Mouse (Mus musculus): Measurements from ENCODE around the gene C130032M10Rik. TPM values are rescaled to one million over a fixed set of nuclear protein-coding genes. Genes with fewer than 3 reads are reported as not detected.

The C130032M10Rik gene
- polyA plus RNA-seq (2015; fragmentation: Nextera tagmentation; extraction: Ambion mirVana): 5.5 and 6.6 TPM in 2 replicates

DNA sequence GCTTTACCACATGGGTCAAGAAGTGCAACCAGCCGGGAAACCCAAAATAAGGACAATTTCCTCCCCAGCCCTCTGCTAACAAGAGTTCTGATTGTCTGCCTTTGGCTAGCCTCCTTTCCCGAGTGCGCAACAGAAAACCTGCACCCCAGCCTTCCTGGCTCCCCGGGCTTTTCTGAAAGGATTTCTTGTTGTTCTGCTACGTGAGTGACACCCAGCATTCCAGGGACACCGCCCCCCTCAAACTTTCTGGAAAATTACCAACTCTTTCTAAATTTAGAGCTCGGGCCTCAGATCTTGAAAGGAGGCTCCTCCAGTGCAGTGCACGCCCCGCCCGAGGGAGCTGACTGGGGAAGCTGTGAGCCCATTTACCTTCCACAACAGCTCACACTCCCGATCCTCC lies at the start of gene C130032M10Rik:
Gene C130032M10Rik (plus strand): TSS at position 334 of the 400 bp plus-strand sequence.
- Histone ChIP-seq H3K4me2 (peak within 1 kb of the TSS; percentile 19; the same call in 1 of the 2 replicates), H3K4me1 (peaks cover 12% of the 10 kb centered on the region)
- no peak; the same call in 1 of the 2 replicates for ATAC-seq (ENCODE audit: insufficient number of reproducible peaks, low FRiP score, low TSS enrichment, low read depth)

DNA sequence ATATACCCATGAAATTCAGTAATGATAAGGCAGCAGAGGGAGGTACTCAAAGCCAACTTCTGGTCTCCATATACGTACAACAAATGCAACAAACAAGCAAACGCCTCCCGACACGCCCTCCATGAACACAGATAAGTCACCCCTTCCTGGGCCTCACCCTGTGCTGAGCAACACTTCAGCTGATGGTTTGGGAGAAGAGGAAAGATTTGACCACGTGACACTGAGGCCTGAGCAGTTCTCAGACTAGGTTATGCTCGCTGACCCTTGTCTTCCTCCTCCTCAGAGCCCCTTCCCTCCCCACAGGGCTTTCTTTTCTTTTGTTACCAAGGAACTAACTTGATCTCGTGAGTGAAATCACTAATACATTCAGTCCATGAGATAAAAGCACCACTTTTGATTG lies 48.6 kb upstream of the C130032M10Rik start:
- Histone ChIP-seq H3K27ac (no peak overlapping the region), H3K9ac (no peak overlapping the region), H3K27me3 (no peaks in the 10 kb centered on the region), H3K4me3 (no peak overlapping the region), H3K4me2 (no peak overlapping the region), H3K9me3 (no peaks in the 10 kb centered on the region), H3K36me3 (peaks cover 39% of the 10 kb centered on the region), H3K4me1 (no peaks in the 10 kb centered on the region)
- 86% methylated on average over 7 of the region's 7 CpGs for whole genome bisulfite sequencing
- ATAC-seq (ENCODE audit: insufficient number of reproducible peaks, low FRiP score, low TSS enrichment, low read depth): no peak

More for the DNA sequence above, at the start of gene C130032M10Rik:
- H3K27me3 ChIP-seq: no peaks in the 10 kb centered on the region
- H3K9me3 ChIP-seq: peaks cover 8% of the 10 kb centered on the region; the same call in 1 of the 2 replicates
- 56% methylated on average over 11 of the region's 11 CpGs for WGBS
- H3K36me3 ChIP-seq: peaks cover 14% of the 10 kb centered on the region; the same call in 1 of the 2 replicates
- no peak within 1 kb of the TSS; the same call in 1 of the 2 replicates for H3K4me3 ChIP-seq
- no peak within 1 kb of the TSS for H3K9ac ChIP-seq
- H3K27ac ChIP-seq: peak within 1 kb of the TSS; percentile 74

GRCm38 (mm10) chr9:114468217-114468616 lies 47.3 kb upstream of the C130032M10Rik start:
- Histone ChIP-seq H3K4me2 (no peak overlapping the region), H3K27me3 (no peaks in the 10 kb centered on the region), H3K36me3 (peaks cover 33% of the 10 kb centered on the region), H3K27ac (no peak overlapping the region), H3K4me3 (no peak overlapping the region), H3K9ac (no peak overlapping the region), H3K4me1 (no peaks in the 10 kb centered on the region), H3K9me3 (no peaks in the 10 kb centered on the region)
- 74% methylated on average over 5 of the region's 5 CpGs for WGBS
- no peak for ATAC-seq (ENCODE audit: insufficient number of reproducible peaks, low FRiP score, low TSS enrichment, low read depth)

DNA sequence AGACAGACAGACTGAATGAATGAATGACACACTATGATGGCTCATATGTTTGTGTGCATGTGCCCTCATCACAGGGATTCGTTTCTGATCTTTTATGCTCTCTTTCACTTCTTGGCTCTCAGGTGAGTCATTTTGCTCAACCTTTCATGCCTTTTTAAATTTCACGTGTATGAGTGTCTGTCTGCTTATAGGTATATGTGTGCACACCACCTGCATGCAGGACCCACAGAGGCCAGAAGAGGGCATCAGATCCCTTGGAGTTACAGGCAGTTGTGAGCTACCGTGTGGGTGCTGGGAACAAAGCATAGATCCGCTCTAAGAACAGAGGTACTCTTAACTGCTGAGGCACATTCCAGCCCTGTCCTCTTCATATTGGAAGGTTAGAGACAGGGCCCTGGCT lies 46.8 kb upstream of the C130032M10Rik start:
- no peak overlapping the region for H3K4me2 ChIP-seq
- H3K9me3 ChIP-seq: no peaks in the 10 kb centered on the region
- no peak for ATAC-seq (ENCODE audit: insufficient number of reproducible peaks, low FRiP score, low TSS enrichment, low read depth)
- no peak overlapping the region for H3K27ac ChIP-seq
- H3K27me3 ChIP-seq: no peaks in the 10 kb centered on the region
- peaks cover 33% of the 10 kb centered on the region for H3K36me3 ChIP-seq
- no peak overlapping the region for H3K9ac ChIP-seq
- WGBS: 93% methylated on average over 4 of the region's 4 CpGs
- no peaks in the 10 kb centered on the region for H3K4me1 ChIP-seq
- no peak overlapping the region for H3K4me3 ChIP-seq

DNA sequence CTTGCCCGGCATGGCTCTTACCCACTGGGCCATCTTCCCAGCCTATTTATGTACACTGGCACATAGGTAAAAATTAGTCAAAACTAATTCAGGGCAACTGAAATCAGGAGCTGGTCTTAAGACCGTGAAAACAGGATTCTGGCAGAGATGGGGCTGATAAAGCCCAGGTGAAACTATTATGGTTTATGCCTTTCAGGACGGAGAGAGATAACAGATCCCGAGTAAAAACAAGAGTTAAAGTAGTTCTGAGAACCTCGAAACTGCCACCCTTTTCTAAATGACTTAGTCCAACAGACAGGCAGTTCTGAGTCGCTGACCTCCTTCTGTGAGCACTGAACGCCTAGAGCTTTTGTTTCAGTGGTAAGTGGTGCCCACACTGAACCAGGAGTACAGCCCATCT lies 43.6 kb upstream of the C130032M10Rik start:
- 82% methylated on average over 7 of the region's 7 CpGs for WGBS
- Histone ChIP-seq H3K9ac (no peak overlapping the region), H3K9me3 (no peaks in the 10 kb centered on the region), H3K36me3 (peaks cover 12% of the 10 kb centered on the region), H3K4me3 (no peak overlapping the region), H3K27me3 (no peaks in the 10 kb centered on the region), H3K27ac (no peak overlapping the region), H3K4me1 (no peaks in the 10 kb centered on the region), H3K4me2 (no peak overlapping the region)
- no peak for ATAC-seq (ENCODE audit: insufficient number of reproducible peaks, low FRiP score, low TSS enrichment, low read depth)

DNA sequence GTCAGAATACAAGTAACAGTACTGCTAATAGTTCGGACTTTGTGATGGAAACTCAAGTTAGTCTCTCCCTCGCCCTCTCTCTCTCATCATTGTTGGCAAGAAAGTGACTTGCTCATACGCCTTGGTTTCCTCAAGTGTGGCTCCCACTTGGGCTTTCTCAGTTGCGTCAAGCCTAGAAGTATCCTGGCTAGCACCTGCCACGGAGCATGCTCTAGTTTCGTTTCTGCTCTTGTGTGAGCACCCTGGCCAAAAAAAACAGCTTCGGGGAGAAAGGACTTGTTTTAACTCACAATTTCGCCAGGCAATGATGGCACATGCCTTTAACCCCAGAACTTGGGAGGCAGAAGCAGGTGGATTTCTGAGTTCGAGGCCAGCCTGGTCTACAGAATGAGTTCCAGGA lies 38.5 kb upstream of the C130032M10Rik start:
- no peaks in the 10 kb centered on the region for H3K36me3 ChIP-seq
- ATAC-seq (ENCODE audit: insufficient number of reproducible peaks, low FRiP score, low TSS enrichment, low read depth): no peak
- no peak overlapping the region for H3K27ac ChIP-seq
- no peaks in the 10 kb centered on the region for H3K27me3 ChIP-seq
- H3K4me1 ChIP-seq: no peaks in the 10 kb centered on the region
- no peak overlapping the region for H3K9ac ChIP-seq
- 87% methylated on average over 9 of the region's 9 CpGs for WGBS
- H3K9me3 ChIP-seq: no peaks in the 10 kb centered on the region
- no peak overlapping the region for H3K4me2 ChIP-seq
- H3K4me3 ChIP-seq: no peak overlapping the region

- no peak overlapping the region for H3K9ac ChIP-seq
- WGBS: 68% methylated on average over 3 of the region's 3 CpGs
- ATAC-seq (ENCODE audit: insufficient number of reproducible peaks, low FRiP score, low TSS enrichment, low read depth): peak; percentile 33; the same call in 1 of the 2 replicates
- no peaks in the 10 kb centered on the region for H3K4me1 ChIP-seq
- H3K4me3 ChIP-seq: no peak overlapping the region
- H3K27ac ChIP-seq: no peak overlapping the region
- no peaks in the 10 kb centered on the region for H3K9me3 ChIP-seq
- no peaks in the 10 kb centered on the region for H3K27me3 ChIP-seq
- H3K4me2 ChIP-seq: no peak overlapping the region
- no peaks in the 10 kb centered on the region for H3K36me3 ChIP-seq
These were observed 34.6 kb upstream of the C130032M10Rik start for GRCm38 (mm10) chr9:114480940-114481339.

DNA sequence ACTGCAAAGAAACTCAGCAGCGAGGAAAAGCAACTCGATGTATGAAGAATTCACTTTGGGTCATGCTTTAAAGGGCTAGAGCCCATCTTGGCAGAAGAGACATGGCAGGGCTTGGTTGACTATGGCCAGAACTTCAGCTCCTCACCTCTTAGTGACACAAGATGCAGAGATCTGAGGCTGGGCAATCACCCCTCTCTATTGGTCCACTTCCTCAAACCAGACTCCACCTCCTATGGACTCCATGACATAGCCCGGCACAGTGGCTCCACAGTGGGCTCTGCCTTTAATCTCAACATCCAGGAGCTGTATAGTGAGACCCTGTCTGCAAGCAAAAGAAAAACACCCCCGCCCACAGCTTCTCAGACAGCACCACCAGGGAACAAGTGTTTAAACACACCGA lies 30.7 kb upstream of the C130032M10Rik start:
- Histone ChIP-seq H3K36me3 (no peaks in the 10 kb centered on the region), H3K27ac (no peak overlapping the region), H3K9ac (no peak overlapping the region), H3K4me2 (no peak overlapping the region), H3K4me1 (no peaks in the 10 kb centered on the region), H3K27me3 (no peaks in the 10 kb centered on the region), H3K4me3 (no peak overlapping the region), H3K9me3 (no peaks in the 10 kb centered on the region)
- no peak for ATAC-seq (ENCODE audit: insufficient number of reproducible peaks, low FRiP score, low TSS enrichment, low read depth)
- WGBS: 77% methylated on average over 5 of the region's 5 CpGs

GRCm38 (mm10) chr9:114486808-114487207 lies 28.7 kb upstream of the C130032M10Rik start:
- no peak overlapping the region for H3K4me3 ChIP-seq
- no peak overlapping the region for H3K27ac ChIP-seq
- no peaks in the 10 kb centered on the region for H3K4me1 ChIP-seq
- no peaks in the 10 kb centered on the region for H3K27me3 ChIP-seq
- 68% methylated on average over 4 of the region's 4 CpGs for WGBS
- no peak for ATAC-seq (ENCODE audit: insufficient number of reproducible peaks, low FRiP score, low TSS enrichment, low read depth)
- H3K4me2 ChIP-seq: no peak overlapping the region
- no peaks in the 10 kb centered on the region for H3K9me3 ChIP-seq
- no peak overlapping the region for H3K9ac ChIP-seq
- no peaks in the 10 kb centered on the region for H3K36me3 ChIP-seq

DNA sequence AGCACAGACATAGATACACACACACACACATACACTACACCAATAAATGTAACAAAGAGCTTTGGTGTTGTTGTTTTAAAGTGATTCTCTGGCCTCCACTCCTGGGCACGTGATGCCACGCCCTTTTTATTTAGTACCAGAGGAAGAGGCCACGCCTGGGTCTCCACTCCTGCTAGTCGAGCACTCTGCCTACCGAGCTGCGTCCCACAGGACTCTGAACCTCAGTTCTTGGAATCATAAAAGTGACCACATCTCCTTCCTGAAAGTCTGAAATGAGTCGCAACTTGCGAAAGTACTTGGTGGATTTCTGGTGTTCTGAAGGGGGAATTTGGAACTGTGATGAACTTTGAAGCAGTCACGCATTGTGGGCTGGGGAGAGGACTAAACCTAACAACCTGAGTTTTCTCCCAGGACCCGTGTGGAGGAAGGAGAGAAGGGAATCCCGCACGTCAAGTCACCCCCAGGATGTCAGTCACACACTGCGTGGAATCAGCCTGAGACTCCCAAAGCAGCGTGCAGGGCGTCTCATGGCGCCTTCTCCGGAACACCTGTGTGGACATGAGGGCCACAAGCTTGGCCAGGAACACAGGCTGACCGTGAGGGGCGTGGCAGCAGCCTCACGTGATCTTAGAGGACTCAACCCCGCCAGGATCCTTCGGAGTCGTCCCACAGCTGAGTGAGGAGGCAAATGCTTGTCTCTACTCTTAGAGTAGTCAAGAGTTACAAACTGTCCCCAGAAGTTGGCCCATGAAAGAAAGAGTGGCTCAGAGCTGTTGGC lies 27.8 kb upstream of the C130032M10Rik start:
- ATAC-seq (ENCODE audit: insufficient number of reproducible peaks, low FRiP score, low TSS enrichment, low read depth): no peak
- H3K4me3 ChIP-seq: no peak overlapping the region
- WGBS: 74% methylated on average over 23 of the region's 23 CpGs
- H3K27ac ChIP-seq: no peak overlapping the region
- no peaks in the 10 kb centered on the region for H3K36me3 ChIP-seq
- no peaks in the 10 kb centered on the region for H3K9me3 ChIP-seq
- no peak overlapping the region for H3K4me2 ChIP-seq
- no peak overlapping the region for H3K9ac ChIP-seq
- H3K27me3 ChIP-seq: no peaks in the 10 kb centered on the region
- no peaks in the 10 kb centered on the region for H3K4me1 ChIP-seq

- H3K9ac ChIP-seq: no peak overlapping the region
- H3K36me3 ChIP-seq: no peaks in the 10 kb centered on the region
- H3K4me3 ChIP-seq: no peak overlapping the region
- no peak overlapping the region for H3K27ac ChIP-seq
- ATAC-seq (ENCODE audit: insufficient number of reproducible peaks, low FRiP score, low TSS enrichment, low read depth): no peak
- H3K4me1 ChIP-seq: peaks cover 8% of the 10 kb centered on the region; the same call in 1 of the 2 replicates
- no peaks in the 10 kb centered on the region for H3K9me3 ChIP-seq
- no peaks in the 10 kb centered on the region for H3K27me3 ChIP-seq
- 78% methylated on average over 7 of the region's 7 CpGs for WGBS
- H3K4me2 ChIP-seq: no peak overlapping the region
These were observed 19.0 kb upstream of the C130032M10Rik start for GRCm38 (mm10) chr9:114496469-114496868.

DNA sequence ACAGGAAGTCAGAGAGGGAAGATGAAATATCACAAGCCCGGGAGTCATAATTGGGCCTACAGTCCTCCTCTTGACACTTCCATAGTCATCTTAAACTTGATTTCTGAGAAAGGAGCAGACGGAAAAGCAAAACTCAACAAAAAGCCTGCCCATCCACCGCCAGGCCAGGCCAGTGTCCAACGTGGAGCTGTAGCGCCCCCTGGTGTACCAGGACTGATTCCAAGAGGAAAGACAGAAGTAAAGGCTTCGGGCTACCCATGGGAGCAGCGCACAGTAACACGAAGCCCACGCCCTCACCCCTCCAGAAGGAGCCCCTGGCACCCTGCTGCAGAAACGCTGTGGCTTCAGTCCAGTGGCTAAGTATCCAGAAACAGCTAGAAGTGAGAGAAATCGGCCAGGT lies 17.3 kb upstream of the C130032M10Rik start:
- Histone ChIP-seq H3K36me3 (no peaks in the 10 kb centered on the region), H3K9me3 (no peaks in the 10 kb centered on the region), H3K27ac (no peak overlapping the region), H3K4me2 (peak overlapping the region; percentile 34), H3K4me1 (peaks cover 8% of the 10 kb centered on the region; the same call in 1 of the 2 replicates), H3K9ac (no peak overlapping the region), H3K4me3 (no peak overlapping the region), H3K27me3 (no peaks in the 10 kb centered on the region)
- ATAC-seq (ENCODE audit: insufficient number of reproducible peaks, low FRiP score, low TSS enrichment, low read depth): no peak
- 5% methylated on average over 11 of the region's 11 CpGs for WGBS

All from limb, embryonic 15.5 days (tissue).